Mouse (Mus musculus): Measurements from ENCODE around the gene Dck.

- TF ChIP-seq POLR2A (IDR thresholded peaks at IDR 0.05; ENCODE audit: insufficient read length, low read depth): no peak
- TF ChIP-seq CEBPB (IDR thresholded peaks at IDR 0.05; ENCODE audit: insufficient read depth, poor library complexity, severe bottlenecking): no peak
- TF ChIP-seq POLR2AphosphoS2 (IDR thresholded peaks at IDR 0.05; ENCODE audit: insufficient read length, low read depth): no peak
- no peak for TF ChIP-seq USF1 (IDR thresholded peaks at IDR 0.05; ENCODE audit: low read depth)
- TF ChIP-seq MYOD1 (IDR thresholded peaks at IDR 0.05; ENCODE audit: control insufficient read depth in 1 of 3, insufficient read length in 2 of 3, low read depth in 2 of 3): no peak
- TF ChIP-seq MAX (IDR thresholded peaks at IDR 0.05; ENCODE audit: low read depth): no peak
- no peak for TF ChIP-seq SRF (IDR thresholded peaks at IDR 0.05; ENCODE audit: control insufficient read depth, insufficient read length, low read depth)
- TF ChIP-seq TCF12 (IDR thresholded peaks at IDR 0.05; ENCODE audit: insufficient read depth, poor library complexity, severe bottlenecking): no peak
- no peak for TF ChIP-seq E2F4 (IDR thresholded peaks at IDR 0.05; ENCODE audit: insufficient read depth)
These were observed 41.5 kb downstream of the Dck start for GRCm38 (mm10) chr5:88806278-88806677.
